Mouse (Mus musculus): ENCODE data around the gene Szrd1.
A peak's percentile ranks its signal among the peaks of the same experiment; 100 is the strongest.

The Szrd1 gene

GRCm38 (mm10) chr4:141066709-141067515, 72.7 kb downstream of the Szrd1 start:
- peak; percentile 74 for DNase-seq

- DNase-seq: peak; percentile 75
Measured at GRCm38 (mm10) chr4:141065123-141065522, 74.5 kb downstream of the Szrd1 start.

- DNase-seq: no peak
Measured at GRCm38 (mm10) chr4:141064104-141064659, 75.4 kb downstream of the Szrd1 start.

All from cerebellum, adult 8-10 months (tissue).